Mouse (Mus musculus) liver, embryonic 12.5 days (tissue): ENCODE data around the gene Ankrd13b. TPM values are rescaled to one million over a fixed set of nuclear protein-coding genes. Genes with fewer than 3 reads are reported as not detected.

Source experiments
- ATAC-seq: fragments of 200-750 bp; cut with Nextera tagmentation; 2 replicates; pipeline ENCODE4 v1.8.0; 2017; ENCODE audit warnings: moderate number of reproducible peaks, mild to moderate bottlenecking, moderate library complexity
- H3K27ac ChIP-seq: fragments of 300-500 bp; sonication (generic); 2 replicates; pipeline ENCODE4 v1.5.1; 2016; ENCODE audit warnings: mild to moderate bottlenecking
- H3K27me3 ChIP-seq: fragments of 300-500 bp; sonication (generic); replicated peaks from 2 replicates; pipeline ENCODE4 v1.6.1; 2016; ENCODE audit warnings: mild to moderate bottlenecking, moderate library complexity
- H3K36me3 ChIP-seq: fragments of 300-500 bp; sonication (generic); 2 replicates; pipeline ENCODE4 v1.6.1; 2016; ENCODE audit warnings: mild to moderate bottlenecking, moderate library complexity
- H3K4me1 ChIP-seq: fragments of 300-500 bp; sonication (generic); 2 replicates; pipeline ENCODE4 v1.6.1; 2016
- H3K4me2 ChIP-seq: fragments of 300-500 bp; sonication (generic); 2 replicates; pipeline ENCODE4 v1.6.1; 2016; ENCODE audit warnings: mild to moderate bottlenecking, moderate library complexity
- H3K4me3 ChIP-seq: fragments of 300-500 bp; sonication (generic); 2 replicates; pipeline ENCODE4 v1.5.1; 2016; ENCODE audit warnings: mild to moderate bottlenecking, moderate library complexity
- H3K9ac ChIP-seq: fragments of 300-500 bp; sonication (generic); 2 replicates; pipeline ENCODE4 v1.6.1; 2016; ENCODE audit warnings: mild to moderate bottlenecking, moderate library complexity
- H3K9me3 ChIP-seq: fragments of 300-500 bp; sonication (generic); replicated peaks from 2 replicates; pipeline ENCODE4 v1.6.1; 2016; ENCODE audit warnings: mild to moderate bottlenecking, moderate library complexity
- WGBS: fragments of 180-500 bp; shearing (Covaris S2); methylation state at CpG from one replicate; pipeline ENCODE4 v1.1.7; 2016; ENCODE audit not compliant: insufficient replicate concordance; 5-methylcytosine and 5-hydroxymethylcytosine counted together
- polyA plus RNA-seq: library from polyadenylated mRNA; unstranded; fragments of >200 nt; fragmentation: Nextera tagmentation; extraction: Ambion mirVana; gene quantifications from 2 replicates; pipeline ENCODE4 v1.2.1, GENCODE M21; 2016

Gene Ankrd13b
- polyA plus RNA-seq, 1 experiment from 2014 or later = 2.1 TPM

DNA sequence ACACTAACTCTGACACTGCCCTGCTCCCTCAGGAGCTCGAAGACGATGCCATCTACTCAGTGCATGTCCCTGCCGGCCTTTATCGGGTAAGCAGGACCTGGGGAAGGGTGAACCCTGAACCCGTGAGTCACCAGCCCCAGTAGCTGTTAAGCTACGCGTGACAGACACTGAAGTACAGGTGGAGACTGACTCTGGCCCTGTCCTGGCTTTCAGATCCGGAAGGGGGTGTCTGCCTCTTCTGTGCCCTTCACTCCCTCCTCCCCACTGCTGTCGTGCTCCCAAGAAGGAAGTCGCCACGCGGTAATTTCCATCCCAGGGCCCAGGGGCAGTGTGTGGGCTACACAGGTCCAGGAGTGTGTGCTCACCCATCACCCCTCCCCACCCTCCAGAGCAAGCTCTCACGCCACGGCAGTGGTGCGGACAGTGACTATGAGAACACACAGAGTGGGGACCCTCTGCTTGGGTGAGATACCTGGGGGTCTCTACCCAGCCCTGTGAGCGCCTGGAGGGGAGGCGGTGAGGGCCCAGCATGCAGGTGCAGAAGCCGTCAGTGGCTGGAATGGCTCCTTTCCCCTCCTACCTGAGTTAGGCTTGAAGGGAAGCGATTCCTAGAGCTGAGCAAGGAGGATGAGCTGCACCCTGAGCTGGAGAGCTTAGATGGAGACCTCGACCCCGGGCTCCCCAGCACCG, 16.0 kb upstream of the Ankrd13b start:
- Histone ChIP-seq H3K36me3 (peaks cover 66% of the 10 kb centered on the region), H3K4me2 (no peak overlapping the region), H3K9me3 (no peaks in the 10 kb centered on the region), H3K27ac (no peak overlapping the region), H3K4me3 (no peak overlapping the region), H3K4me1 (peaks cover 15% of the 10 kb centered on the region), H3K27me3 (no peaks in the 10 kb centered on the region), H3K9ac (no peak overlapping the region)
- no peak for ATAC-seq
- WGBS = 86% methylated on average over 22 of the region's 22 CpGs

DNA sequence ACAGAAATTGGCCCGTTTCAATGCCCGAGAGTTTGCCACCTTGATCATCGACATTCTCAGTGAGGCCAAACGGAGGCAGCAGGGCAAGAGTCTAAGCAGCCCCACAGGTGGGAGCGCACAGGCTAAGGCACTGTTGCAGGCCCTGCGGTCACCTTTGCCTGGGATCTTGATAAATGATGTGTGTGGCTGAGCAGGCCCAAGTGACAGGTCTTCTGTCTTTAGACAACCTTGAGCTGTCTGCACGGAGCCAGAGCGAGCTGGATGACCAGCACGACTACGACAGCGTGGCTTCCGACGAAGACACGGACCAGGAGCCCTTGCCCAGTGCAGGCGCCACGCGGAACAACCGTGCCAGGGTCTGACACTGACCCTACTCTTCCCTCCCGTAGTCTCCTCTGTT, 14.9 kb upstream of the Ankrd13b start:
- WGBS = 88% methylated on average over 19 of the region's 19 CpGs
- Histone ChIP-seq H3K36me3 (peaks cover 77% of the 10 kb centered on the region), H3K4me1 (peaks cover 15% of the 10 kb centered on the region), H3K4me3 (no peak overlapping the region), H3K9me3 (no peaks in the 10 kb centered on the region), H3K27ac (no peak overlapping the region), H3K27me3 (no peaks in the 10 kb centered on the region), H3K4me2 (no peak overlapping the region), H3K9ac (no peak overlapping the region)
- no peak for ATAC-seq

DNA sequence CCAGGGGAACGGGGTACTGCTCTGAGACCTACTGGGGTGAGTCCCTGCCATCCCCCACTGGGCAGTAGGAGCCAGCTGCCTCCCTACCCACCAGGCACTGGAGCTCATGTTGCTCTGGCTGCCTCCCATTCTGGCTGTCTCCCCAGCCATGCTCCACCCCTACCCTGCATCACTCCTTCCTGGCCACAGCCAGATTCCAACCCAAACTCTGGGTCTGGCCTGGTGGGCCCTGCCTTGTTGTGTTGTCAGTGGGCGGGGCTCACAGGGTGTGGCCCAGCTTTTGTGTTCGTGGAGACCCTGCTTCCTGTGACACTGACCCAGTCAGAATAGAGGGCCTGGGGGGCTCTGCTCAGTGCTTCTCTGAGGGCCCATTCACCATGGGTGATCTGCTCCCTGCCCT, 14.0 kb upstream of the Ankrd13b start:
- H3K36me3 ChIP-seq = peaks cover 86% of the 10 kb centered on the region

DNA sequence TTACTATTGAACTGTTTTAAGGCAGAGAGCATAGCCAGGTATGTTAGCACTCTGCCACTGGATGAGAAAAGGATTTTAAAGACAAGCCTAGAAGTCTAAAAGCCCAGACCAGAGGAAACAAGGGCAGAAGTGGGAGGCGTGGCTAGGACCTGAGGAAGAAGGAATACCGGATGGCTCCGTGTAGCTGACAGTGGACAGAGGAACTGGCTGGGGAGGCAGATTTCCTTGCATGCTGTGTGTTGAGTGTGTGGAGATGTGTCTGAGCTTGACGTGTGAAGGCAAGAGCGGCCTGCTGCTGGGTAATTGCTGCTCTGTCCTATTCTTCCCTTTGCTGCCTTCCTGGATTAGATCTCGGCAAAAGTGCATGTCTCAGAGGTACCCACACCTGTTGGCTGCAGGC, 13.0 kb upstream of the Ankrd13b start:
- H3K9me3 ChIP-seq = no peaks in the 10 kb centered on the region
- no peak overlapping the region for H3K4me3 ChIP-seq
- WGBS = 81% methylated on average over 6 of the region's 6 CpGs
- ATAC-seq = no peak
- no peaks in the 10 kb centered on the region for H3K27me3 ChIP-seq
- peaks cover 17% of the 10 kb centered on the region for H3K4me1 ChIP-seq
- H3K9ac ChIP-seq = no peak overlapping the region
- peaks cover 84% of the 10 kb centered on the region for H3K36me3 ChIP-seq
- no peak overlapping the region for H3K4me2 ChIP-seq
- H3K27ac ChIP-seq = no peak overlapping the region

More for the DNA sequence above, 14.0 kb upstream of the Ankrd13b start:
- Histone ChIP-seq H3K4me1 (peaks cover 11% of the 10 kb centered on the region), H3K9me3 (no peaks in the 10 kb centered on the region), H3K4me3 (no peak overlapping the region), H3K4me2 (no peak overlapping the region), H3K27ac (no peak overlapping the region), H3K9ac (no peak overlapping the region), H3K27me3 (no peaks in the 10 kb centered on the region)
- 55% methylated on average over 3 of the region's 3 CpGs for WGBS
- no peak for ATAC-seq

GRCm38 (mm10) chr11:77501971-77502370, 12.5 kb upstream of the Ankrd13b start:
- no peak for ATAC-seq
- no peak overlapping the region for H3K27ac ChIP-seq
- H3K27me3 ChIP-seq = no peaks in the 10 kb centered on the region
- H3K4me1 ChIP-seq = peaks cover 22% of the 10 kb centered on the region
- no peak overlapping the region for H3K4me3 ChIP-seq
- no peak overlapping the region for H3K4me2 ChIP-seq
- no peaks in the 10 kb centered on the region for H3K9me3 ChIP-seq
- H3K9ac ChIP-seq = no peak overlapping the region
- WGBS = 70% methylated on average over 4 of the region's 4 CpGs
- H3K36me3 ChIP-seq = peaks cover 79% of the 10 kb centered on the region

GRCm38 (mm10) chr11:77501392-77501791, 11.9 kb upstream of the Ankrd13b start:
- H3K36me3 ChIP-seq = peaks cover 73% of the 10 kb centered on the region
- no peak overlapping the region for H3K9ac ChIP-seq
- no peak overlapping the region for H3K4me3 ChIP-seq
- H3K4me1 ChIP-seq = peaks cover 26% of the 10 kb centered on the region
- H3K27ac ChIP-seq = no peak overlapping the region
- H3K4me2 ChIP-seq = no peak overlapping the region
- WGBS = 23% methylated on average over 5 of the region's 5 CpGs
- no peaks in the 10 kb centered on the region for H3K9me3 ChIP-seq
- ATAC-seq = no peak
- no peaks in the 10 kb centered on the region for H3K27me3 ChIP-seq

DNA sequence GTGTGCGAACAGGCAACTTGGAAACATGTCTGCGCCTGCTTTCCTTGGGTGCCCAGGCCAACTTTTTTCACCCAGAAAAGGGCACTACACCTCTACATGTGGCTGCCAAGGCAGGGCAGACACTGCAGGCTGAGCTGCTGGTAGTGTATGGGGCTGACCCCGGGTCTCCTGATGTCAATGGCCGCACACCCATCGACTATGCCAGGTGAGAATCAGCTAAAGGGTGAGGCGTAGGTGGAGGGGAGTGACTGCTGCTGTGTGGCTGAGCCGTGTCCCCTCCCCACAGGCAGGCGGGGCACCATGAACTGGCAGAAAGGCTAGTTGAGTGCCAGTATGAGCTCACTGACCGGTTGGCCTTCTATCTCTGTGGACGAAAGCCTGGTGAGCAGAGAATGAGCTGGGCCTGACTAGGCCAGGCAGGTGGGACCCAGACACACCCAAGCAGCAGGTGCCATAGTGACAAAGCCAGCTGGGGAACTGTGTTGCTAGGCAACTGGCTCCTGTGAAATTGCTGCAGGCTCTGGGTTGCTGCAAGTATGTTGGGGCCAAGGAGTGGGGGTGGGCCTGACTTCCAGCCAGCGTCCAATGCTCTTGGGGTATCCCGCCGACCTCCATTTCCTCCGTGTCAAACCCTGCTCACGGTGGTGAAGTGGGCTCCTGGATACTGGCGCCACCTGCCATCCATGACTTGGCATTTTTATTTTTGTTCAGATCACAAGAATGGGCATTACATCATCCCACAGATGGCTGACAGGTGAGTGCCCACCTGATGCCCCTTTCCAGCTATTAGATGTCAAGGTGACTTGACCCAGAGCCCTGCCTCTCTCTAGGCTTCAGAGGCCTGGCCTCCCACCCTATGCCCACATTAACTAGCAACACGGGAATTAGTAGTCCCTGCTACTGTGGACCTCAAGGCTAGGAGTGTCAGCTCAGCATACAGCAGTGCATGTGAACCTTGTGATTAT, 11.2 kb upstream of the Ankrd13b start:
- WGBS = 86% methylated on average over 17 of the region's 17 CpGs
- peaks cover 66% of the 10 kb centered on the region for H3K36me3 ChIP-seq
- H3K27me3 ChIP-seq = no peaks in the 10 kb centered on the region
- H3K4me2 ChIP-seq = no peak overlapping the region
- H3K9ac ChIP-seq = no peak overlapping the region
- ATAC-seq = no peak
- H3K4me3 ChIP-seq = no peak overlapping the region
- no peak overlapping the region for H3K27ac ChIP-seq
- H3K9me3 ChIP-seq = no peaks in the 10 kb centered on the region
- peaks cover 32% of the 10 kb centered on the region for H3K4me1 ChIP-seq

GRCm38 (mm10) chr11:77499354-77499753, 9.9 kb upstream of the Ankrd13b start:
- ATAC-seq = no peak
- H3K4me1 ChIP-seq = peaks cover 45% of the 10 kb centered on the region
- H3K9ac ChIP-seq = no peak overlapping the region
- 79% methylated on average over 7 of the region's 7 CpGs for WGBS
- no peak overlapping the region for H3K27ac ChIP-seq
- peaks cover 53% of the 10 kb centered on the region for H3K36me3 ChIP-seq
- no peak overlapping the region for H3K4me3 ChIP-seq
- H3K27me3 ChIP-seq = no peaks in the 10 kb centered on the region
- no peak overlapping the region for H3K4me2 ChIP-seq
- H3K9me3 ChIP-seq = no peaks in the 10 kb centered on the region

DNA sequence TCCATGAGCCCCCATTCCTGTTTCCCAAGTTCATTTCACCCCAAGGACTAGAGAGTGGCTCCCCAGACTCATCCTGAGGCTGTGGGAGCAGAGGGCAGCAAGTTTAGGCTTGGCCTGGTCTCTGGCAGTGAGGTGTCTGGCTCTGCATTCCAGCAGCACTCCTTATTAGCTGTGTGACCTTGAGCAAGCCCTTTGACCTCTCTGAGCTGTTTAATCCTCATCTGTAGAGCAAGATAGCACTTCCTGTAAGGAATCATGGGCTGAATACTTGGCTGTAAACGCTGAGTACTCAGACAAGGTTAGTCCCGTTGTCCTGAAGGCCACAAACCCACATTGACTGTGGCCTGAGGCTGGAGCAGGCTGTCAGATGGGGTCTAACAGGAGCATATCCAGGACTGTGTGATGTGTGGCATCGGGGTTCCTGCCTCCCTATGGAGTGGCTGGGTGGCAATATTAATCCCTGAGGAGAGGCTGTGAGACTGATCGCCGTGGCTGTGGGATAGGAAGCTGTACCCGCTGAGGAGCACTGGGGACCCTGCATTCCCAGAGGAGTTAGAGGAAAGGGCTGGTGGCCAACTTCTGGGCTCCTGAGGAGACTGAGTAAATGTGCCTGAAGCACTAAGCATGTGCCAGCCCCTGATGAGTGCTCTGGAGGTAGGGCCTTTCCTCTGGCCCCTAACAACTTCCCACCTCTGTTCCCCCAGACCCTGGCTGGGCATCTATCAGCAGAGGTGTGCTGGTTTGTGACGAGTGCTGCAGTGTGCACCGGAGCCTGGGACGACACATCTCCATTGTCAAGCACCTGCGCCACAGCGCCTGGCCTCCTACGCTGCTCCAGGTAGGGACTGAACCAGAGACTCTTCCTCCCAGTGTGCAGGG, 9.0 kb upstream of the Ankrd13b start:
- Histone ChIP-seq H3K27ac (0 out of 2 replicates have a peak overlapping the region, but pooled peaks have one; percentile 36), H3K4me2 (peak overlapping the region; percentile 10; the same call in 1 of the 2 replicates), H3K4me3 (no peak overlapping the region), H3K27me3 (no peaks in the 10 kb centered on the region), H3K36me3 (peaks cover 44% of the 10 kb centered on the region), H3K9ac (0 out of 2 replicates have a peak overlapping the region, but pooled peaks have one; percentile 7), H3K4me1 (peaks cover 53% of the 10 kb centered on the region), H3K9me3 (no peaks in the 10 kb centered on the region)
- 79% methylated on average over 12 of the region's 12 CpGs for WGBS
- no peak for ATAC-seq

DNA sequence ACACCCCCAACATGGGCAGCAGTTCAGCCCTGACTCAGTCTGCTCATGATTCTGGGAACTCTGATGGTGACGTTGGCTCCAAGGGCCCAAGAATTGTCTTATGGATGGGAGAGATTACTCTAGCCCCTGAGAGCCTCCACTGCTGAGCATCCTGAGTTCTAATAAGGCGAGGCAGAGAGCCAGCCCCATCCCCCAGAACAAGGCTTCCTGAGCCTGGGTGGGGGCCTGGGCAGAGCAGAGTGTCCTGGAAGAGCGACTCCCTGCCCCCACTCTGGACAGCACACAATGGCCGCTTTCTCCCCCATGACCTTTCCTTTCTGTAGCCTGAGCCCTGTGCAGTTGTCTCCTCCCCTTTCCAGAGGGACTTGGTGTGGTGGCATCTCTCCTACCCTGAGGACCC, 8.4 kb upstream of the Ankrd13b start:
- Histone ChIP-seq H3K9ac (no peak overlapping the region), H3K4me2 (peak overlapping the region; percentile 10; the same call in 1 of the 2 replicates), H3K4me1 (peaks cover 55% of the 10 kb centered on the region), H3K27ac (0 out of 2 replicates have a peak overlapping the region, but pooled peaks have one; percentile 36), H3K27me3 (no peaks in the 10 kb centered on the region), H3K36me3 (peaks cover 38% of the 10 kb centered on the region), H3K4me3 (no peak overlapping the region), H3K9me3 (no peaks in the 10 kb centered on the region)
- WGBS = 68% methylated on average over 4 of the region's 4 CpGs
- no peak for ATAC-seq

GRCm38 (mm10) chr11:77497341-77497756, 7.9 kb upstream of the Ankrd13b start:
- Histone ChIP-seq H3K27ac (peak overlapping the region; percentile 73; the same call in 1 of the 2 replicates), H3K4me2 (no peak overlapping the region; the same call in 1 of the 2 replicates)

More at GRCm38 (mm10) chr11:77497341-77497756, 7.9 kb upstream of the Ankrd13b start:
- H3K9me3 ChIP-seq = no peaks in the 10 kb centered on the region
- H3K9ac ChIP-seq = no peak overlapping the region
- peaks cover 33% of the 10 kb centered on the region for H3K36me3 ChIP-seq
- no peak overlapping the region for H3K4me3 ChIP-seq
- H3K27me3 ChIP-seq = no peaks in the 10 kb centered on the region
- WGBS = 40% methylated on average over 6 of the region's 6 CpGs
- peaks cover 60% of the 10 kb centered on the region for H3K4me1 ChIP-seq
- ATAC-seq = no peak
